Mouse (Mus musculus) lung, postnatal 0 days (tissue): ENCODE data around the gene Olfr937.

Experiments
- CTCF ChIP-seq: IDR thresholded peaks from 2 replicates; pipeline ENCODE4 v1.5.1; 2016; ENCODE audit warnings: antibody characterized with exemption, mild to moderate bottlenecking
- EP300 ChIP-seq: IDR thresholded peaks from 2 replicates; pipeline ENCODE4 v1.6.1; 2016; ENCODE audit warnings: antibody characterized with exemption, mild to moderate bottlenecking, control low read depth

DNA sequence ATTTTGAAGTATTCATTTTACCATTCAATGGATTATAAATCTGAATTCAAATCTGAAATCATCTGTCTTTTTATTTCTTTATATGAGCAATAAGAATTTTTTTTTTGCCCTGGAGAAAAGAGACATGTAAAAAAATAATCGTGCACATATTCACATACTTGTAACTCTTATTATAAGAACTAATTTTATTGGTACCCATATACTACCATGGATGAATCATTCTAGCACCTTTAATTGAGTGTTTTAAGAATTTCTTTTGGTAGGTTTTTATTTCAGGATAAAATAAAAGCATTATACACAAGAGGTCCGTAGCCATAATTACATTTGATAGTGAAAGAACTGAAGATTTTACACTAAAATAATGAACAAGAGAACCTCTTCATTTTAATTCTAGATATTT, 14.0 kb upstream of the Olfr937 start, which contains the start of gene Olfr938:
- TF ChIP-seq EP300, result no peak
- TF ChIP-seq CTCF, result no peak
